Mouse (Mus musculus) liver, adult 2 months (tissue): ENCODE results near the gene Per3.

Source experiments
- CTCF ChIP-seq: fragments of 200-500 bp; IDR thresholded peaks from 2 replicates; pipeline ENCODE4 v1.5.1; 2011; ENCODE audit warnings: low read depth, low read length, control low read depth
- POLR2A ChIP-seq: fragments of 200-500 bp; IDR thresholded peaks from 2 replicates; pipeline ENCODE4 v1.6.1; 2011; ENCODE audit warnings: low read length, control low read depth; ENCODE audit not compliant: insufficient read depth; ENCODE audit errors: extremely low read depth

DNA sequence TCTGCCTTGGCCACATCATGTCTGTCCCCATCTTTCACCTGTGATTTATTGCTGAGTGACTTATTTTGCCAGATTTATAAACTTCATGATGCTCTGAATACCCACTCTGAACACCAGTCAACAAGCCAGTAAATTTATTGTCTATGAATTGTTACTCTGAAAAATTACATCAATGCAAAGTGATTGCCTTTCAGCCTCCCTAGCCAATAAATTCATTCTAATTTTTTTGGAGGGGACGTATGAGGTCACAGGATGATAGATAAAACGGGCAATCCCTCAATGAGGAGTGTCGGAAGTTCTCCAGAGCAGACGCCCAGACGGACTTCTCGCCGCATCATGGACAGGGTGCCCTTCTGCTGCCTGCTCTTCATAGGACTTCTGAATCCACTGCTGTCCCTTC lies 47.7 kb downstream of the Per3 start, which contains the start of gene Uts2:
- TF ChIP-seq POLR2A (no peak), CTCF (no peak)
